Mouse (Mus musculus) adrenal gland, adult 18-20 months (tissue): Measurements from ENCODE around the gene Cyp2w1. TPM values are rescaled to one million over a fixed set of nuclear protein-coding genes. Genes with fewer than 3 reads are reported as not detected.

Experiments used
- DNase-seq, 2 experiments: peaks; one replicate each; pipeline ENCODE4 v3.0.0; 2021 to 2022; ENCODE audit warnings: low spot score in 2 of 2
- microRNA-seq, 2 experiments: library from miRNA; unstranded; fragments of <30 nt; microRNA quantifications; one replicate each; pipeline ENCODE4 v1.2.0; 2021; ENCODE audit warnings: borderline number of aligned reads in 2 of 2
- total RNA-seq, 2 experiments: library from RNA; stranded (reverse); gene quantifications; 1 replicate in 1 of 2; 2 replicates in 1 of 2; pipeline ENCODE4 v1.2.3; 2021

The Cyp2w1 gene
- total RNA-seq, 2 experiments from 2014 or later = not detected

DNA sequence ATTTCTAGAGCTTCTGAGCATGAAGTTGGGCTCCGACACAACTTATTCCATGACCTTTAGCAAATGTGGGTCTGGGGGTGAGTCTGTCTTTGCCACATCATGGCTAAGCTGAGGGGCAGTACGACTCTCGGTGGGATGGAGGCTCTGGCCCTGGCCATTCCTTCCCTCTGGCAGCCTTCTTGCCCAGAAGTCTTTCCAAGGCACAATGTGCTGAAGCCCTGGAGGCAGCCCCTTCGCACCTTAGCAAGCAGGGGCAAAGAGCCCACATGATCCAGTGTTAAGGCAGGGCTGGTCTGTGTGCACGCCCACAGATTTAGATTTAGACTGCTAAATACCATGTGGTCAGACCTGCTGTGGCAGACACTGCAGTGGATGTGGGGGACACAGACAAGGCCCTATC, 46.4 kb downstream of the Cyp2w1 start:
- DNase-seq = no peak

- no peak for DNase-seq
These were observed 47.6 kb downstream of the Cyp2w1 start for GRCm38 (mm10) chr5:139399991-139400390.

GRCm38 (mm10) chr5:139402106-139402505, 49.7 kb downstream of the Cyp2w1 start:
- DNase-seq = no peak

DNA sequence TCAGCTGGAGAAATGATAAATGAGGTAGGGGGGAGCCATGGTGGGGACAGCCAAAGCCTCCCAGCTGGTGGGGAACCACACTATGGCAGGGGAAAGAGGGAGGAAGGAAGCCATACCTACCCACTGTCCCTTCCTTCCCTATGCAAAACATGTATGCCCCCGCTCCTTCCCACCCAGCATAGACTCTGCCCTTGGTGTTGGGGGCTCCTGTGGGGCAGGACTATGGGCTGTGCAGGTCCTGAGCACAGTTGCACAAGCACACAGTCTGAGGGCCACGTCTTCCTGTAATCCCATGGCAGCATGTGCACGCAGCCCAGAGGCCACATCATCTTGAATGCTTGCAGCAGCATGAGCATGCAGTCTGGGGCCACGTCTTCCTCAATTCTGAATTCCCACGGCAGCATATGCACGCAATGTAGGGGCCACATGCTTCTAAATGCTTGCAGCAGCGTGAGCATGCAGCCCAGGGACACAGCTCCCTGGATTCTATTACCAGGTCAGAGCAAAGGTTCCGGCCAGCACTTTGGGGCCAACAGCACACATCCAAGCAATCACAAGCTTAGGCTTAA, 51.4 kb downstream of the Cyp2w1 start:
- no peak for DNase-seq

GRCm38 (mm10) chr5:139404801-139405401, 52.5 kb downstream of the Cyp2w1 start, which contains the start of gene C130050O18Rik:
Gene C130050O18Rik (plus strand): TSS chr5:139405280.
- no peak for DNase-seq

DNA sequence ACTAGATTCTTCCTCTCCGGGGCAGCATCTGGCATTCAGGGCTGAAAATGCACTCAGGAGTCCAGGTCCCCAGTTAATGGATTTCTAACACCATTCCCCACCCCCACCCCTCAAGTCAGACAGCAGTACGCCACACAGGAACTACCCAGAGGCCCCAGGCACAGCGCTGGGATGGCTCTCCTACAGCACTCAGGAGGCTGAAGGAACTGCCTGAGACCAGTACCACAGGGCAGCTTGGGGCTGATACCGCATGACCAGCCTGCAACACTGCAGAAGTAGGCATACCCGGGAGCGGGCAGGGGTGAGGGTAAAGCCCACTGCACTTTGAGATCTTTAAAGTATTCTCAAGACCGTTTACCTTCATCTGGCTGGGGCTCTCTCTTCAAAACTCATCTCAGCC, 53.1 kb downstream of the Cyp2w1 start:
- DNase-seq = no peak

GRCm38 (mm10) chr5:139405953-139406352, 53.5 kb downstream of the Cyp2w1 start:
- no peak for DNase-seq

Small RNA genes within 50 kb of the gene (microRNA-seq; reads per million reads assigned to microRNA genes)
- 362 to 560 reads per million in 2 experiments for gene Mir339

Other genes starting within 250 kb of the Cyp2w1 start
- 10 to 100 TPM; 44.4 to 67.4 TPM for gene Prkar1b, start 202.6 kb upstream of the Cyp2w1 start, total RNA-seq
- gene Dnaaf5, start 202.4 kb upstream of the Cyp2w1 start, total RNA-seq = 10 to 100 TPM; 17.1 to 19.4 TPM
- 10 to 100 TPM; 59.1 to 83.8 TPM for gene Sun1, start 152.0 kb upstream of the Cyp2w1 start, total RNA-seq
- gene Get4, start 100.3 kb upstream of the Cyp2w1 start, total RNA-seq = 10 to 100 TPM; 65.4 to 93.6 TPM
- gene Adap1, start 27.0 kb upstream of the Cyp2w1 start, total RNA-seq = 10 to 100 TPM in 1 of 2 experiments, 1 to 10 TPM in 1; 4.5 to 11.6 TPM
- gene Cox19, start 1.2 kb upstream of the Cyp2w1 start, total RNA-seq = 100 to 1,000 TPM in 1 of 2 experiments, 10 to 100 TPM in 1; 75.7 to 130 TPM
- gene Gpr146, start 25.1 kb downstream of the Cyp2w1 start, total RNA-seq = 10 to 100 TPM; 11.0 to 23.9 TPM
- gene C130050O18Rik, start 52.7 kb downstream of the Cyp2w1 start, total RNA-seq = under 1 TPM; 0.53 to 0.93 TPM
- 1 to 10 TPM; 3.3 to 4.9 TPM for gene Gper1, start 70.5 kb downstream of the Cyp2w1 start, total RNA-seq
- 1 to 10 TPM; 8.0 to 8.4 TPM for gene 3110082I17Rik, start 107.9 kb downstream of the Cyp2w1 start, total RNA-seq
- gene Zfand2a, start 131.9 kb downstream of the Cyp2w1 start, total RNA-seq = 10 to 100 TPM; 36.4 to 38.9 TPM
- not detected for gene Uncx, start 190.9 kb downstream of the Cyp2w1 start, total RNA-seq